Mouse (Mus musculus): ENCODE results near the gene Ttc25. TPM values are rescaled to one million over a fixed set of nuclear protein-coding genes. Genes with fewer than 3 reads are reported as not detected.

Ttc25 gene
- polyA plus RNA-seq, 1 experiment from 2014 or later, result 1.0 TPM

DNA sequence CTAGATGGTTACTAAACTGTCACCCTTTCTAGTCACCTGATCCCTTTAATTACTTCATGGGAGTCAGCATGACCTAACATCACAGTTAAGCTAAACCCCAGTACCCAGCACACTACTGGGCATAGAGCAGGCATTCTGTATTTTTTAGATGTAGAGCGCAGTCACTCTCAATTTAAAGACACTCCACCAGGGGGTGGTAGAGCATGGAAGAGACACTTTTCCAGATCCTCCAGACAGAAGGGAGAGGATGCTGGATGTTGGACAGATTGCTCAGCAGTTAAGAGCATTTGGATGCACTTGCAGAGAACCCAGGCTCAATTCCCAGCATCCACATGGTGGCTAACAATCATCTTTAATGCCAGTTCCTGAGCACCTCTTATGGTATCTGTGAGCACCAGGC lies 33.0 kb upstream of the Ttc25 start:
- Histone ChIP-seq H3K4me1 (ENCODE audit: control insufficient read depth in 2 of 2, insufficient read depth in 2 of 2, low read length in 2 of 2) (no peaks in the 10 kb centered on the region), H3K9ac (ENCODE audit: low read length) (no peak overlapping the region), H3K27ac (replicated peaks in 1 of 2; ENCODE audit: control insufficient read depth in 1 of 2, insufficient read depth in 1 of 2, low read depth in 2 of 2, low read length in 2 of 2) (no peak overlapping the region), H3K4me3 (ENCODE audit: control insufficient read depth in 1 of 2, insufficient read depth in 1 of 2, low read depth in 1 of 2, low read length in 2 of 2) (no peak overlapping the region), H3K4me2 (ENCODE audit: low read length) (no peak overlapping the region), H3K27me3 (ENCODE audit: control insufficient read depth, insufficient read depth, low read length) (no peaks in the 10 kb centered on the region), H3K36me3 (ENCODE audit: control insufficient read depth, insufficient read depth, low read length) (peaks cover 95% of the 10 kb centered on the region), H3K9me3 (ENCODE audit: control insufficient read depth, low read length) (no peaks in the 10 kb centered on the region)
- 92% methylated on average over 1 of the region's 1 CpGs for WGBS
- no peak for ATAC-seq (ENCODE audit: insufficient number of reproducible peaks, insufficient read depth, low FRiP score, low read depth)

DNA sequence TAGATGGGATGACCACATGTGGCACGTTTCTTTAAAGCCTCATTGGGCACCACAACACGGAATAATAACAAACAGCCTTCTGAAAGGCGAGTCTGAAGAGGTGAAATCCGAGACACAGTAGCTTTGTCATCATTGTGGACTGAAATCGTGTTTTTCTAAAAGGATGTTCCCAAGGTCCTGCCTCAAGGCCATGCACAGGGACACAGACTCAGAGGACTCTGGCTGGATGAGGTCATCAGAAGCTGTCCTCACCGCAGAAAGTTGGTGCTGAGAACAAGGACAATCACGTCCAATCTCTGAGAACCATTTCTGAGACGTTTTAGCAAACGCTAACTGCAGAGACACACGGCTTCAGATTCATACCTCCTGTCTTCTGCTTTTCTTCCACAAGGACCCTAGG lies 31.7 kb upstream of the Ttc25 start:
- Histone ChIP-seq H3K4me1 (ENCODE audit: control insufficient read depth in 2 of 2, insufficient read depth in 2 of 2, low read length in 2 of 2) (no peaks in the 10 kb centered on the region), H3K27me3 (ENCODE audit: control insufficient read depth, insufficient read depth, low read length) (no peaks in the 10 kb centered on the region), H3K9ac (ENCODE audit: low read length) (no peak overlapping the region), H3K4me3 (ENCODE audit: control insufficient read depth in 1 of 2, insufficient read depth in 1 of 2, low read depth in 1 of 2, low read length in 2 of 2) (no peak overlapping the region), H3K36me3 (ENCODE audit: control insufficient read depth, insufficient read depth, low read length) (peaks cover 98% of the 10 kb centered on the region), H3K4me2 (ENCODE audit: low read length) (no peak overlapping the region), H3K27ac (replicated peaks in 1 of 2; ENCODE audit: control insufficient read depth in 1 of 2, insufficient read depth in 1 of 2, low read depth in 2 of 2, low read length in 2 of 2) (no peak overlapping the region), H3K9me3 (ENCODE audit: control insufficient read depth, low read length) (no peaks in the 10 kb centered on the region)
- 86% methylated on average over 10 of the region's 10 CpGs for WGBS
- ATAC-seq (ENCODE audit: insufficient number of reproducible peaks, insufficient read depth, low FRiP score, low read depth), result no peak

DNA sequence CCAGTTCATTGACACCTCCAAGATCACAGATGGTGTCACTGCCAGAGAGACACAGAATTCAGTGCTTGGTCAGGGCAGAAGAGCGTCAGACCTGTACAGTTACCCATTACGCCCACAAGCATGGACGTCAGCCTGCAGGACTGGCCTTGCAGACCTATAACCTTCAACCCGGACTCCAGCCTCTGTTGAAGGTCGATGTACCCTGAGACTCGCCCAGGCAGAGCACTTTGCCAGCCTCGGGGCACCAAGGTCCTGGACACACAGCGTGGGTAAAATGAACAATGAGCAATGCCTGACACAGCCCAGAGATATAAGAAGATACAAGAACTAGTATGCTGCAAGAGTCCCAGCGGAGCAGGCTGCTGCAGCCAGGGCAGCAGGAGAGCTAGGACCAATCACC lies 30.3 kb upstream of the Ttc25 start:
- H3K9me3 ChIP-seq (ENCODE audit: control insufficient read depth, low read length), result no peaks in the 10 kb centered on the region
- no peak overlapping the region for H3K27ac ChIP-seq (replicated peaks in 1 of 2; ENCODE audit: control insufficient read depth in 1 of 2, insufficient read depth in 1 of 2, low read depth in 2 of 2, low read length in 2 of 2)
- no peak for ATAC-seq (ENCODE audit: insufficient number of reproducible peaks, insufficient read depth, low FRiP score, low read depth)
- no peak overlapping the region for H3K9ac ChIP-seq (ENCODE audit: low read length)
- H3K4me3 ChIP-seq (ENCODE audit: control insufficient read depth in 1 of 2, insufficient read depth in 1 of 2, low read depth in 1 of 2, low read length in 2 of 2), result no peak overlapping the region
- no peak overlapping the region for H3K4me2 ChIP-seq (ENCODE audit: low read length)
- H3K27me3 ChIP-seq (ENCODE audit: control insufficient read depth, insufficient read depth, low read length), result no peaks in the 10 kb centered on the region
- H3K4me1 ChIP-seq (ENCODE audit: control insufficient read depth in 2 of 2, insufficient read depth in 2 of 2, low read length in 2 of 2), result no peaks in the 10 kb centered on the region
- H3K36me3 ChIP-seq (ENCODE audit: control insufficient read depth, insufficient read depth, low read length), result peaks cover 98% of the 10 kb centered on the region
- WGBS, result 85% methylated on average over 9 of the region's 9 CpGs

DNA sequence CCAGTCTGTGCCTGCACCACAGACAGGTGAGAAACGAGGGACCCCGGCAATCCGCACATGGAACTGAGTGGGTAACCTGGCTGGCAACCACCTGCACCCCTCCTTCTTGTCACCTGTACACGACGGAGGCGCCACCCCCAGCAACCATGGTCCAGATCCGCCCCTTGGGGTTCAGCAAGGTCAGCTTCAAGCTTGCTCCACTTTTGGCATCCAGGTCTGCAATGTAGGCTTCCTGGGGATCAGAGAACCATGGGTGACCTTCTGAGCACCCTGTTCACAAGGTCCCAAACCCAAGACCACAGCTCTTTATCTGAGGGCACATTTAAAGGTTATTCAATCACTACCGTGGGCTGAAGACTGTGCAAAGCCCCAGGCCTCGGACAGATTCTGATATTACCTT lies 29.6 kb upstream of the Ttc25 start:
- 90% methylated on average over 9 of the region's 9 CpGs for WGBS
- no peaks in the 10 kb centered on the region for H3K4me1 ChIP-seq (ENCODE audit: control insufficient read depth in 2 of 2, insufficient read depth in 2 of 2, low read length in 2 of 2)
- no peaks in the 10 kb centered on the region for H3K27me3 ChIP-seq (ENCODE audit: control insufficient read depth, insufficient read depth, low read length)
- H3K36me3 ChIP-seq (ENCODE audit: control insufficient read depth, insufficient read depth, low read length), result peaks cover 100% of the 10 kb centered on the region
- no peak overlapping the region for H3K4me2 ChIP-seq (ENCODE audit: low read length)
- no peak overlapping the region for H3K9ac ChIP-seq (ENCODE audit: low read length)
- ATAC-seq (ENCODE audit: insufficient number of reproducible peaks, insufficient read depth, low FRiP score, low read depth), result no peak
- H3K27ac ChIP-seq (replicated peaks in 1 of 2; ENCODE audit: control insufficient read depth in 1 of 2, insufficient read depth in 1 of 2, low read depth in 2 of 2, low read length in 2 of 2), result no peak overlapping the region
- no peaks in the 10 kb centered on the region for H3K9me3 ChIP-seq (ENCODE audit: control insufficient read depth, low read length)
- H3K4me3 ChIP-seq (ENCODE audit: control insufficient read depth in 1 of 2, insufficient read depth in 1 of 2, low read depth in 1 of 2, low read length in 2 of 2), result no peak overlapping the region

DNA sequence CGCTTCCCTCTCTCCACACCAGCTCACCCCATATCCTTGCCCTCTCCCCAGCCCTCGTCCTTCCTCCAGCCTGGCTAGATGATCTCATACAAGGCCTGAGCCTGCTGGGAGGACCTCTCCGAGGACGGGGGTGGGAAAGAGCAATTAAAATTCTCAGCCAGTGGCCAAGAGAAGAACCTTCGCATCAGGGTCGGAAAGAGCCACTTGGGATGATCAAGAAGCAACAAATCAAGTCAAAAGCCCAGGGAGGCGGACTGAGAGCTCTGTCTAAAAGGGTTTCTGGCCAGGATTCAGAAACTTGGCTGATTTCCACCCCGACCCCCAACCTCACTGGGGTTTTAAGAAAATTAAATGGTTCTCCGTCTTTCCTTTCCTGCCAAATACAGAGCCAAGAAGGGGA lies 29.1 kb upstream of the Ttc25 start:
- no peak overlapping the region for H3K27ac ChIP-seq (replicated peaks in 1 of 2; ENCODE audit: control insufficient read depth in 1 of 2, insufficient read depth in 1 of 2, low read depth in 2 of 2, low read length in 2 of 2)
- 73% methylated on average over 9 of the region's 9 CpGs for WGBS
- peaks cover 100% of the 10 kb centered on the region for H3K36me3 ChIP-seq (ENCODE audit: control insufficient read depth, insufficient read depth, low read length)
- no peaks in the 10 kb centered on the region for H3K9me3 ChIP-seq (ENCODE audit: control insufficient read depth, low read length)
- no peak overlapping the region for H3K9ac ChIP-seq (ENCODE audit: low read length)
- H3K4me3 ChIP-seq (ENCODE audit: control insufficient read depth in 1 of 2, insufficient read depth in 1 of 2, low read depth in 1 of 2, low read length in 2 of 2), result no peak overlapping the region
- ATAC-seq (ENCODE audit: insufficient number of reproducible peaks, insufficient read depth, low FRiP score, low read depth), result no peak
- H3K4me2 ChIP-seq (ENCODE audit: low read length), result no peak overlapping the region
- no peaks in the 10 kb centered on the region for H3K4me1 ChIP-seq (ENCODE audit: control insufficient read depth in 2 of 2, insufficient read depth in 2 of 2, low read length in 2 of 2)
- no peaks in the 10 kb centered on the region for H3K27me3 ChIP-seq (ENCODE audit: control insufficient read depth, insufficient read depth, low read length)

DNA sequence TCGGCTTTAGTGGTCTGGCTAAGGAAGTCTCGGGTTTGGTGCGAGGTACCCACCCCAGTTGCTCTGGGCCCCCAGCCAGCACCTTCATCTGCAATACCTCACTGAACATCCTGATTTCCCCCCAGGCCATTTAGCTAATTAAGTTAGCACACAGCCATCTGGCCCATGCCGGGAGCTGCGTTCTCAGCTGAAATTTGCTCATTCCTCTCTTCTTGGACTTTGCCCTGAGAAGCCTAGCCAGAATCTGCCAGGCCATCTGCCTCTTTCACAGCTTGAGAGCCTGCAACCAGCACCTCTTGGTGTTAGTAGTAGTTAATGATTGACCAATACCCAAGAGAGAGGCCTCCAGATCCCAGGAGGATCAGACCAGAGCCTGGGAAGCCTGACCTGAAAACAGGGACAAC lies 27.2 kb upstream of the Ttc25 start:
- no peak for ATAC-seq (ENCODE audit: insufficient number of reproducible peaks, insufficient read depth, low FRiP score, low read depth)
- H3K36me3 ChIP-seq (ENCODE audit: control insufficient read depth, insufficient read depth, low read length), result peaks cover 100% of the 10 kb centered on the region
- H3K4me2 ChIP-seq (ENCODE audit: low read length), result no peak overlapping the region
- H3K4me1 ChIP-seq (ENCODE audit: control insufficient read depth in 2 of 2, insufficient read depth in 2 of 2, low read length in 2 of 2), result no peaks in the 10 kb centered on the region
- no peak overlapping the region for H3K9ac ChIP-seq (ENCODE audit: low read length)
- H3K27ac ChIP-seq (replicated peaks in 1 of 2; ENCODE audit: control insufficient read depth in 1 of 2, insufficient read depth in 1 of 2, low read depth in 2 of 2, low read length in 2 of 2), result no peak overlapping the region
- no peaks in the 10 kb centered on the region for H3K9me3 ChIP-seq (ENCODE audit: control insufficient read depth, low read length)
- 89% methylated on average over 5 of the region's 5 CpGs for WGBS
- H3K4me3 ChIP-seq (ENCODE audit: control insufficient read depth in 1 of 2, insufficient read depth in 1 of 2, low read depth in 1 of 2, low read length in 2 of 2), result no peak overlapping the region
- H3K27me3 ChIP-seq (ENCODE audit: control insufficient read depth, insufficient read depth, low read length), result no peaks in the 10 kb centered on the region

DNA sequence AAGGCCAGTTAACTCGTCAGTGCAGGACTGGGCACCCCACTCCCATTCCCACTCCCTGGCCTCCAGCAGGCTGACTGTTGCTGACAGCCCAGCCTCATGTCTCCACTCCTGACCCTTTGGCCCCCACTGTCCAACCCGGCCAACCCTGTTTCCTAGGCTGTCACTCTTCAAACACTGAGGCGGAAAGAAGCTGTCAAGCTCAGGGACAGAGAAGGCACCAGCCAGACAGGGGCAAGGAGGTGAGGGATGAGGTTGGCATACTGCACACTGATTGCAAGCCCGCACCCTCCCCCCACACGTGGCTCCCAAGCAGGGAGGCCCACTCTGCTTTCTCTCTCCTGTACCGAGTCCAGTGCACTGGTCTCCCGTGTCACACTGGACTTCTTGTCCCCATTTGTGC lies 26.2 kb upstream of the Ttc25 start:
- Histone ChIP-seq H3K9ac (ENCODE audit: low read length) (no peak overlapping the region), H3K36me3 (ENCODE audit: control insufficient read depth, insufficient read depth, low read length) (peaks cover 100% of the 10 kb centered on the region), H3K4me1 (ENCODE audit: control insufficient read depth in 2 of 2, insufficient read depth in 2 of 2, low read length in 2 of 2) (no peaks in the 10 kb centered on the region), H3K4me2 (ENCODE audit: low read length) (no peak overlapping the region), H3K9me3 (ENCODE audit: control insufficient read depth, low read length) (no peaks in the 10 kb centered on the region), H3K27ac (replicated peaks in 1 of 2; ENCODE audit: control insufficient read depth in 1 of 2, insufficient read depth in 1 of 2, low read depth in 2 of 2, low read length in 2 of 2) (no peak overlapping the region), H3K4me3 (ENCODE audit: control insufficient read depth in 1 of 2, insufficient read depth in 1 of 2, low read depth in 1 of 2, low read length in 2 of 2) (no peak overlapping the region), H3K27me3 (ENCODE audit: control insufficient read depth, insufficient read depth, low read length) (no peaks in the 10 kb centered on the region)
- no peak for ATAC-seq (ENCODE audit: insufficient number of reproducible peaks, insufficient read depth, low FRiP score, low read depth)
- 90% methylated on average over 7 of the region's 7 CpGs for WGBS

DNA sequence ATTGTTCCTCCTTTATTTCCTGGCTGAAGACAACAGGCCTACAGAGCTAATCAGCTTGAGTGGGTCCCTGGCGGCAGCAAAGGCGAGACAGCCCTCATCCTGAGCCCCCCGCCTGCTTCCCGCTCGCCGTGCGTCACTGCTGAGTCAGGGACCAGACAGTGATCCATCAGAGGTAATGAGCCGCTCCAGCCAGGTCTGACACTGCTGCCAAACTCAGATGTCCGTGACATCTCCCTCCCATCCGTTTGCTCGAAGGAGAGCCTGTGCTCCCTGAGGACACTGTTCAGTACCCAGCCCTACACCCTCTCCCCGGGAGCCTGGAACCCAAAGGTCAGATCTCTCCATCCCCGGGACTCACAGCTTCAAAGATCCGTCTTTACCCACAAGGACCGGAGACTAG lies 24.6 kb upstream of the Ttc25 start:
- Histone ChIP-seq H3K9me3 (ENCODE audit: control insufficient read depth, low read length) (no peaks in the 10 kb centered on the region), H3K27ac (replicated peaks in 1 of 2; ENCODE audit: control insufficient read depth in 1 of 2, insufficient read depth in 1 of 2, low read depth in 2 of 2, low read length in 2 of 2) (no peak overlapping the region), H3K27me3 (ENCODE audit: control insufficient read depth, insufficient read depth, low read length) (no peaks in the 10 kb centered on the region), H3K4me2 (ENCODE audit: low read length) (no peak overlapping the region), H3K4me1 (ENCODE audit: control insufficient read depth in 2 of 2, insufficient read depth in 2 of 2, low read length in 2 of 2) (peaks cover 4 to 6% of the 10 kb centered on the region in 2 experiments; a peak in 3 of 4 replicates), H3K4me3 (ENCODE audit: control insufficient read depth in 1 of 2, insufficient read depth in 1 of 2, low read depth in 1 of 2, low read length in 2 of 2) (no peak overlapping the region), H3K36me3 (ENCODE audit: control insufficient read depth, insufficient read depth, low read length) (peaks cover 85% of the 10 kb centered on the region), H3K9ac (ENCODE audit: low read length) (no peak overlapping the region)
- no peak for ATAC-seq (ENCODE audit: insufficient number of reproducible peaks, insufficient read depth, low FRiP score, low read depth)
- WGBS, result 81% methylated on average over 15 of the region's 15 CpGs

All from heart, embryonic 14.5 days (tissue).